Mouse (Mus musculus) adrenal gland, adult 2 months (tissue): ENCODE results near the gene Tanc2. TPM values are rescaled to one million over a fixed set of nuclear protein-coding genes. Genes with fewer than 3 reads are reported as not detected.
A peak's percentile ranks its signal among the peaks of the same experiment; 100 is the strongest.

ENCODE experiments used
- DNase-seq: peaks from one replicate; pipeline ENCODE4 v3.0.0; 2021
- polyA plus RNA-seq: library from polyadenylated mRNA; depleted of rRNA; stranded (reverse); fragments of >200 nt; gene quantifications from 2 replicates; pipeline ENCODE4 v1.2.3, GENCODE M21; 2012
- total RNA-seq, 2 experiments: library from RNA; stranded (reverse); gene quantifications; 2 replicates each; pipeline ENCODE4 v1.2.3; 2021

Tanc2 gene
- total and polyA plus RNA-seq, 3 experiments: 3.0 to 16.7 (median 14.5) TPM

DNA sequence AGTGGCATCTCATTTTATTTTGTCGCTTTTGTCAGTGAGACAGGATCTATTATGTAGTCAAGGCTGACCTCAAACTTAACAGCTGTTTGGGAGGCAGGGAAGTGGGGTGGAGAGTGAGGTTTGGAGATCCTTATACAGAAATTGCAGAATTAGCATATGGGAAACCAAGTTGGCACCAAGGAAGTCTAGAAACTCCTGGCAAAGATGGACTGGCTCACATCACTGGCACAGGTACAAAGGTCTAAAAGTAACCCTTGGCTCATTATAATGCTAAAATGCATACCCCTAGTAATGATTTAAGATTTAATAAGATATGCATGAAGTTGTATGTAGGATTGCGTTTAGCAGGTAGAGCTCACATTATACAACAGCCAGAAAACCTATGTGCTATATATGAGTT lies 58.2 kb downstream of the Tanc2 start:
- DNase-seq: no peak

GRCm38 (mm10) chr11:105654616-105655015 lies 64.8 kb downstream of the Tanc2 start:
- no peak for DNase-seq

- DNase-seq: no peak
These were observed 65.5 kb downstream of the Tanc2 start for GRCm38 (mm10) chr11:105655335-105655734.

DNA sequence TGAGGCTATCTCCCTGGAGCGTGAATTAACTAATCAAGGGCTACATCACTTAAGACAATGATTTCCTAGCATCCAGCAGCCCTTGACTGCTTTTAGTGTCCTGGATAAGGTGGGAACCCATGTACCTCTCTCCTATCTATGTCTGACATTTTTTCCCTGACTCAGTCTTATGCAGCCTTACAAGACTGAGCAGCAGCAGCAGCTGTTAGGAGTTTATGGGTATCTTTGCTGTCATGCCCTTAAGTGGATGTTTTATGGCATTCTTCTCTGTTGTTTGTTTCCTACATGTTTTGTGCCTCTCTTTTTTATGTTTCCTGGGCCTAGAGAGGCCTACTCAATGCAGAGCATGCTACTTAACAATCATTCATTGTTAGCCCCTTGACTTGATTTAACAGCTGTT lies 78.1 kb downstream of the Tanc2 start:
- no peak for DNase-seq

DNA sequence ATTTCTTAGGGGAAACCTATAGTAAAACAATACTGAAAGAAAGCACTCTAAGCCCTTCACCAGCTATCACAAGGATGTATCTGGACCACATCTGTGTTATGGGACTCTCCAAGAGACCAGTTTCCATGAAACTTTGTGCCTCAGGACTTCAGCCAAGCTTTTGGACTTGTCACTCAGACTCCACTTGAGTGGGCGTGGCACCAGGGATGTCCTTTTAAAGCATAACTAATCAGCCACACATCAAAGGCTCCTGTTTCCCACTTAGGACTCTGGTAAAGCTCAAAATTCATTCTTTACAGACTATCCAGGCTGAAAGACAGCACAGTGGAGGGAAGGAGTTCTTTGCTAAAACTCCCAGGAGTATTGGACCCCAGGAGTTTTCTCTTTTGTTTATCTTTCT lies 89.2 kb downstream of the Tanc2 start:
- no peak for DNase-seq

DNA sequence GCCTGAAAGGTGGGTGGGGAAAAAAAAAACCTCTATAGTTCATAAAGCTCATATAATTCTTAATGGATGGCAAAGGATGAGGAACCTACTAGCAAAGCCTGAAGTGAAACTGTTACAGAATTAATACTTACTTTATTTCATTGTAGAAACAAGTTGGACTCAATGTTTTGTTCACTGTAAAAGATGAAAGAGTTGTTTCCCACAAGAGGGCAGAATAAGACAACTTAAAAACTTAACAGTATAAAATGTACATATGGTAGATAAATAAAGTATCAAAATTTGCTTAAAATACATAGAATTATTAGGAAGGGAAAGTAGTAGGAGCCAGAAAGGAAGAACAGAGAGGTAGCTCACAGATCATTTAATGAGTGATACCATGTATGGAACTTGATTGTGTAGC lies 95.0 kb downstream of the Tanc2 start:
- no peak for DNase-seq

- DNase-seq: no peak
These were observed 110.7 kb downstream of the Tanc2 start for GRCm38 (mm10) chr11:105700528-105700927.

DNA sequence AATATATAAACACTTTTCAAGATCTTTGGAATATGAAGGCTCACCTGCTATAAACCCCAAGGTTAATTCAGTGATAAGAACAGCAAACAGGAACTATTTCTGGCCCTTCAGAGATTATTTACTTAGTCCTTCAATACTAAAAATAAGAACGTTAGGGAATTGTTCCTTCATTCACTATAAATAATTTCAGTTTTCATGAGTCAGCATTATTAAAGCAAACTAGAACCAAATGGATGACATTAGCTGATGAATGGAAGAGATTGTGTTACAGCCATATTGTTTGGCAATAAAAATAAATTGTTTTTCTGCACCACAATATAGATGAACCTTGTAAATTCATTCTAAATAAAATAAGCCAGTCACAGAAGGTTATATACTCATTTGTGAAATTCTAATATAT lies 129.9 kb downstream of the Tanc2 start:
- no peak for DNase-seq

DNA sequence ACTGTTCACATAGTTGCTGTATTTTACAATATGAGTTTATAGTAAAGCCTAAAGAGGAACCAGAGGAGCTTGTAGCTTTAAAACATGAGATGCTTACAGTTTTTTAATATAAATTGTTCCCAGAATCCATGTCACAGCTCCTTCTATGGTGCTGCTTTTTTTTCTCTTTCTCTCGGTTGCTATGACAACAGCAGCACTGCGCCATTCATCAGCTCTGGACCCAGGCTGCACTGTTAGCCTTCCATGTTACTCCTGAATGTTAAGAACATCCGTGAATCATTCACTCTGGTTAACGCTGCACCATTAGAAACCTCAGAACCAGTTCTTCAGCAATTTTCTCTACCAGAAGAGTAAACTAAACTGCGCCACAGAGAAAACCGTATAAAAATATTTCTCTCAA lies 141.8 kb downstream of the Tanc2 start:
- no peak for DNase-seq

- no peak for DNase-seq
These were observed 142.3 kb downstream of the Tanc2 start for GRCm38 (mm10) chr11:105731989-105732531.

DNA sequence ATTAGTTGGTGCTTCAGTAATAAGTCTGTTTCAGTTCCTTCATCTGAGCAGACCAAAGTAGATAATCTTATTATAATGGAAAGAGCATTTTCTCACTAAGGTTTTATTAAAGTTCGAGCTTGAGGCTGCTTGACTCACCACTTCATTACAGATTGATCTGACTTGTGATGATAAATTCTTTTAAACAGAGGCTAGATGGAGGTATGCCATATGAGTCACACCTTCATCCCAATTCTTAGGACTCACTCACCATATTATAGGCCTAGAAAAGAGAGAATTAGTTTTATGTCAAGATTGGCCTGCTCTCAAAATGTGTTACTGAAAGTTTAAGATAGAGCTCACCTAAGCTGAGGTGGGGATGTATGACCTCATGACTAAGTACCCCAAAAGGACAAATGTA lies 153.4 kb downstream of the Tanc2 start:
- no peak for DNase-seq

DNA sequence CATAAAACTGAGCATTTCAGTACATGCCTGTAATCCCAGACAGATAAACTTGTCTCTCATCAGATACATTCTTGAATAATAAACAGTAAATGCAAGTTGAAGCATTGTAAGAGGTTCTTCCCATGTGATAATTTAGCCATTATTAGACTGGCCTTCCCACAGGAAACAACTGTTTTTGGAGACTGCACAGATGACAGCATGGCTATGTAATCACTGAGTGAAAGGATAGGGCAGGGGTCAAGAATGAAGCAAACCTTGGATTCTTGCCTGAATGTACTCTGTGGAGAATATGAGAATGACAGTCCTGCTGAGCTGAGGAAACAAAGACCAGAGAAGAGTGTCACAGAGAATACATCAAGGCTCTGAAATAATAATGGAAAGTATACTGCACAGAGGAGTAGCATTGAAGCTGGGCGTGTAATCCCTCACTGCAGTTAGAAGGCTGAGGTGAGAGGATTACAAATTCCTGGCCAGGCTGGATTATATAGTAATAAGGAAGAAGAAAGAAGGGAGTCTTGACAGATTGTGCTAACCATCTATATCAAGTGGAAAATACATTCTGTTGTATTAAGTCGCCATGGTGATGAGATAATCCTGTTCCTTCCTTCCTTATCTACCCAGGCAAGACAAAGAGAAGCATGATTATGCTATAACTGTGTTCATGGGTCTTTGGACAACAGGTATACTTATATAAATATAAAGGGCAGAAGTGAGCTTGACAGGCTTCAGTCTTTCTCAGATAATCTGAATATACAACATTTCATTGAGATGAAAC lies 159.7 kb downstream of the Tanc2 start:
- peak; percentile 75 for DNase-seq

DNA sequence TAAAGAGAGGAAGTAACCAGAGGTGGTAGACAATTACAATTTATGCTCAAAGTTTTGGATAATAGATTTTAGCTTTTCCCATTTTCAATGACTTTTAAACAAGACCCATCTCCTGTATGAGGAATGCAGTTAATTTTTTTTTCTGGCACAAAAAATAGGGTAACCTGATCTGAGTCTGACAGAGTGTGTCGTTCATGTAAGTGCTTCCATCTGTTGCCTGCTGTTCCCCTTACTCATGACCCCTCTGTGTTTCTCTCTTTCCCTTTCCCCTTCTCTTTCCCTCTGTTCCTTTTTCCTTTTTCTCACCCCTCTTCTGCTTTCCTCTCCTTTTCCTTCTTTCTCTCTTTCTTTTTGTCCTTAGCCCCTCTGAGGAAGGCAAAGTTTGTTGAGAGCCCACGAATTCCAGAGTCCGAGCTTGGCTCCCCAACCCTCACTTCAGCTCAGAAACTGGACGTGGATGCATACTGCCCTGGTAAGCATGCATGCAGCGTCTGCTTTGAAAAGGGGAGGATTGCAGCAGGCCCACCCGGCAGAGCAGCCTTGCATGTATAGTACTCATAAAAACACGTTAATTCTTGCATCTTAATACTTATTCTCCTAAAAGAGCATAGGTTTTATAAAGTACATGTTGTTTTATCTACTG lies 168.9 kb downstream of the Tanc2 start:
- no peak for DNase-seq

GRCm38 (mm10) chr11:105759413-105759812 lies 169.6 kb downstream of the Tanc2 start:
- DNase-seq: no peak

- DNase-seq: no peak
These were observed 170.6 kb downstream of the Tanc2 start for GRCm38 (mm10) chr11:105760346-105760745.

GRCm38 (mm10) chr11:105777802-105778201 lies 188.0 kb downstream of the Tanc2 start:
- no peak for DNase-seq

GRCm38 (mm10) chr11:105792501-105792900 lies 202.7 kb downstream of the Tanc2 start:
- DNase-seq: no peak

DNA sequence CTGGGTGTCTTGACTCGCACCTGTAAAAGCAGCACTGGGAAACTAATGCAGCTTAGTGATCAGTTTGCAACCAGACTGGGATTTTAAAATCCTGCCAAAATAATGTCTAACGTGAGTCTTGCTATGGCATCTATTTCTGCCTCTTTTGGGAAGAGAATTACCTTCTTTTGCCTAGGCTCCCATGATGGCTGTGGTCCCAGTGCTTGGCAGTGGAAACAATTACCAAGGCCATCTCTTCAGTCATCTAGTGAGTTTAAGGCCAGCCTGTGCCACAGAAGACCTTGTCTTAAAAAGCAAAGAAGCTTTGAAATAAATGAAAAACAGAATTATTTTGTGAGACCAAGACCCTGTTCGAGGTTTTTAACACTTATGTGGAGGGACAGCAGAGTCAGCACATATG lies 213.9 kb downstream of the Tanc2 start:
- peak; percentile 59 for DNase-seq

GRCm38 (mm10) chr11:105804776-105805175 lies 215.0 kb downstream of the Tanc2 start:
- DNase-seq: no peak

- peak; percentile 52 for DNase-seq
These were observed 217.3 kb downstream of the Tanc2 start for GRCm38 (mm10) chr11:105807103-105807502.

- DNase-seq: peak; percentile 74
These were observed 233.5 kb downstream of the Tanc2 start for GRCm38 (mm10) chr11:105823246-105823645.

DNA sequence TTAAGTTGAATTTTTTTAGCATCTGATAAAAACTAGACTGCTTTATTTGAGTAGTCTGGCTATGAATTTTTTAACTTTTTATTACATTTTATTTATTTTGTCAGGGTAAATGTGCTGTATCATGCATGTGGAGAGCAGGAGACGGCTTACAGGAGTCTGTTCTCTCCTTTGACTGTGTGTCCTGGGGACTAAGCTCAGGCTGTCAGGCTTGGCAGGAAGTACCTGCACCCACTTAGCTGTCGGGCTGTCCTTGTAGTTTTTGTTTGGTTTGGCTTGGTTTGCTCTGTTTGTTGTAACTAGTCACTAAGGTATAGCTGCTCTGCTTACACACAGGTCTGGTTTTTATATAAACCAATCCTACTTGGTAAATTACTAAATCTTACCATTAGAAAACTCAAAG lies 234.0 kb downstream of the Tanc2 start:
- DNase-seq: no peak

GRCm38 (mm10) chr11:105828175-105828574 lies 238.4 kb downstream of the Tanc2 start:
- no peak for DNase-seq

DNA sequence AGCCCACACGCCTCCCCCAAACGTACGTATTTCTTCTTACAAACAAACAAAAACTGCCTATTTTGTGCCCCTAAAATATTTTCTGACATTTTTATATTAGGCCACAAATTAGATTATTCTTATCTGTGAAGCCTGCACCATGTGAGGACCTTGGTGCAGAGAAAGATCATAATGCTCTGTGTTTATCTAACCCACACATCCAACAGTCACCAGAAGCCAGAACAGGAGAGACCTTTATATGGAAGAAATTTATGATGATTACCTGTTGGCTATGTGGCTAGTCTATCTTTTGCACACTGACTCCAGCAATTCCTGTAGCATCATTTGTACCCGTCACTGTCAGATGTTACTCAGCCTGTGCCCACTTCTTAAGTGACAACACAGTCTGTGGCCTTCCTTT lies 245.4 kb downstream of the Tanc2 start:
- no peak for DNase-seq
